Mouse (Mus musculus): ENCODE results near the gene H2al1n. TPM values are rescaled to one million over a fixed set of nuclear protein-coding genes. Genes with fewer than 3 reads are reported as not detected.
"Not testable (repeated sequence)": the region's sequence is repeated elsewhere in the genome, so short reads cannot be mapped to it uniquely, and the experiment has no call there.

Gene H2al1n
- not detected in 2 replicates for polyA plus RNA-seq (2014; fragmentation: Nextera tagmentation; extraction: Ambion mirVana)

DNA sequence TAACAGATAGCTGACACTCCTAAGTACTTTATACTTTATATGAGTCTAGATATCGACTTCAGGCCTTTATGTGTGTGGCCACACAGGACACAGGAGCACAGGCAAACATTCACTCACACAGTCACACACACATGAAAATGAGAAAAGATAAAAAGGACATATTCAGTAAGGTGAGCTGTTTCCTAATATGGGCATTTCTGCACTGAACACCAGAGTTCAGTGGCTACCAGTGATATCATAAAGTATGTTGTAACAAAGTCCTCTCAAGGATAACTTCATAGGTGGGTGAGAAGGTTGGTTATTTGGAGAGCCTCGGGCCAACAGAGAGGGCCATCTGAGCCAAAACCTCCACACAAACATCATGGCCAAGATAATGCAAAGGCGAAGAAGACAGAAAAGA is at the start of gene H2al1n:
Gene H2al1n, plus strand, starts transcription at position 301 of the 400 bp plus-strand sequence.
- ATAC-seq (ENCODE audit: insufficient number of reproducible peaks, low FRiP score, low TSS enrichment, low read depth); H3K4me3 ChIP-seq (ENCODE audit: low read depth, low read length); H3K36me3 ChIP-seq (ENCODE audit: control insufficient read depth, insufficient read depth, low read length); H3K27ac ChIP-seq (replicated peaks; ENCODE audit: low read depth, low read length); H3K4me2 ChIP-seq (ENCODE audit: low read depth, severe bottlenecking); H3K4me1 ChIP-seq (ENCODE audit: control insufficient read depth, insufficient read depth, low read length); H3K9me3 ChIP-seq (ENCODE audit: control insufficient read depth, low read length); H3K9ac ChIP-seq (ENCODE audit: low read length); H3K27me3 ChIP-seq (ENCODE audit: control insufficient read depth, insufficient read depth, low read length); DNase-seq (ENCODE audit: low spot score): not testable (repeated sequence)
- 74% methylated on average over 3 of the region's 3 CpGs for WGBS

DNA sequence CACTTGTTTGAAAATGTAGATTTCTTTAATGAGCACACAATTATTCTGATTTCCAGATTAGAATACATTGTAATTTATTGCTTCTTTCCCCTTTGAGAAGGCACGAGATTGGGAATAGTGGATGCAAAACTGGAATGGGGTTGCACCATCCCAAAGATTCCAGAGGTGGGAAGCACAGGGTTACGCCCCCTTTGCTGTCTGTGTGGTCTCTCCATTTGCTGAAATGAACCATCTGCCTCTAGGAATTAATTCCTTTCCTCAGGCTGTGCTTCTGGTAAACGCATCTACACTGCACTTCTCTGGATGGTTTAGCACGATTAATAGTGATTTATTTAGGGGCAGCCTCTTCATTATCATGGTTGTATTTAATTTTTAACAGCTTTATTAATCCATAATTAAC is 11.7 kb upstream of the H2al1n start:
- Histone ChIP-seq H3K4me2 (ENCODE audit: low read depth, severe bottlenecking) (no peak overlapping the region), H3K9me3 (ENCODE audit: control insufficient read depth, low read length) (no peaks in the 10 kb centered on the region), H3K36me3 (ENCODE audit: control insufficient read depth, insufficient read depth, low read length) (no peaks in the 10 kb centered on the region), H3K4me3 (ENCODE audit: low read depth, low read length) (no peak overlapping the region), H3K4me1 (ENCODE audit: control insufficient read depth, insufficient read depth, low read length) (no peaks in the 10 kb centered on the region), H3K9ac (ENCODE audit: low read length) (no peak overlapping the region), H3K27ac (replicated peaks; ENCODE audit: low read depth, low read length) (no peak overlapping the region), H3K27me3 (ENCODE audit: control insufficient read depth, insufficient read depth, low read length) (no peaks in the 10 kb centered on the region)
- no peak for DNase-seq (ENCODE audit: low spot score)
- WGBS, result 76% methylated on average over 4 of the region's 4 CpGs
- ATAC-seq (ENCODE audit: insufficient number of reproducible peaks, low FRiP score, low TSS enrichment, low read depth), result no peak

DNA sequence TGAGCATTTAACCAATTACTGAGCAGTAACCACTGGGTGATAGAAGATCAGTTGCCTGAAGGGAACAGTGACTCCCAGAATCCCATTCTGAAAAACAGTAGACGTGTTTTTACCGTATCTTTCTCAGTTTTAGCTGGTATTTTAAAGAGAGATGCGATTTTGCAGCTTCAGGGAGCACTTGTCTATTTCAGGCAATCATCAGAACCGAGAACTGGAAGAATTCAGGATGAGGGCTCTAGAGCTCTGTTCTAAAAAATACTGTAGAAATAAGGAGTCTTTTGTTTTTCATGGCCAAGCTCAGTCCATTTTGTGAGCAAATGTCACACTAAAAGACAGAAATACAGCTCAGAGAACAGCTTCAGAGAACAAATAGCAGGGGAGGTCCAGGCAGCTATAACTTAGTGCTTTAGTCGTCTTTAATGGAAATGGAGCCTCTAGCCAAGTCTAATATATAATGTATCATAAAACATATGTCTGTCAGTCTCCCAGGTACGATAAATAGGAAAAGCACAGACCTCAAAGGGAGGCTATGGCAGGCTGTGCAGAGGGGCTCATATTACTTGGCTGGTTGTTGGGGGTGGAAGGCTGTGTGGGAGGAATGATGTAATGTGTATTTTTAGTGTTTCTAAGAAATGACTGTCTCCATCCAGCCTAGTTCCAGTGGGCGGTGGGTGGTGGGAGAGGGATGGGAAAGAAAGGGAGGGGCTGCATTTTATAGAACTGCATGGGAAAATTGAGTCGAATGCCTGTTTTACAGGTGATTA is 4.7 kb upstream of the H2al1n start:
- DNase-seq (ENCODE audit: low spot score) (peak; percentile 22), ATAC-seq (ENCODE audit: insufficient number of reproducible peaks, low FRiP score, low TSS enrichment, low read depth) (peak; percentile 84; the same call in 1 of the 2 replicates)
- H3K4me2 ChIP-seq (ENCODE audit: low read depth, severe bottlenecking), result no peak overlapping the region
- no peaks in the 10 kb centered on the region for H3K27me3 ChIP-seq (ENCODE audit: control insufficient read depth, insufficient read depth, low read length)
- H3K4me1 ChIP-seq (ENCODE audit: control insufficient read depth, insufficient read depth, low read length), result no peaks in the 10 kb centered on the region
- no peak overlapping the region for H3K27ac ChIP-seq (replicated peaks; ENCODE audit: low read depth, low read length)
- WGBS, result 59% methylated on average over 8 of the region's 8 CpGs
- no peaks in the 10 kb centered on the region for H3K36me3 ChIP-seq (ENCODE audit: control insufficient read depth, insufficient read depth, low read length)
- H3K4me3 ChIP-seq (ENCODE audit: low read depth, low read length), result no peak overlapping the region
- H3K9ac ChIP-seq (ENCODE audit: low read length), result no peak overlapping the region
- no peaks in the 10 kb centered on the region for H3K9me3 ChIP-seq (ENCODE audit: control insufficient read depth, low read length)

DNA sequence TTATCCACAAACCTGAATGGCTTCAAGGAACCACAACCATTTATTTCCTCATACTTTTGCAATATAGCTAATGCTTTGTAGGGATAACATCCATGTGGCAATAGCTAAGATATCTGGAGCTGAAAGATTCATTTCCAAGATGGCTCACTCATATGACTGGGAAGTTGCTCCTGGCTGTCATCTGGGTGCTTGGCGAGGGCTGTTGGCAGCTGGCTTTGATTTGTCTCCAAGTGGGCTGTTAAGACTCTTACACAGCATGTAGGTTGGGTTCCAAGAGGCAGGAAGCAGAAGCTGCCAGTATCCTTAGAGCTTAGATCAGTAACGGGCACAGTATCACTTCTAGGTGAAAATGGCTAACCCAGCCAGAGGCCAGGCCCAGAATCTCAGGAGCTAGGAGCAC is 18.3 kb downstream of the H2al1n start:
- ATAC-seq (ENCODE audit: insufficient number of reproducible peaks, low FRiP score, low TSS enrichment, low read depth) (no peak), DNase-seq (ENCODE audit: low spot score) (no peak)
- Histone ChIP-seq H3K4me2 (ENCODE audit: low read depth, severe bottlenecking) (no peak overlapping the region), H3K9ac (ENCODE audit: low read length) (no peak overlapping the region), H3K4me1 (ENCODE audit: control insufficient read depth, insufficient read depth, low read length) (no peaks in the 10 kb centered on the region), H3K27ac (replicated peaks; ENCODE audit: low read depth, low read length) (no peak overlapping the region), H3K36me3 (ENCODE audit: control insufficient read depth, insufficient read depth, low read length) (no peaks in the 10 kb centered on the region), H3K9me3 (ENCODE audit: control insufficient read depth, low read length) (no peaks in the 10 kb centered on the region), H3K27me3 (ENCODE audit: control insufficient read depth, insufficient read depth, low read length) (no peaks in the 10 kb centered on the region), H3K4me3 (ENCODE audit: low read depth, low read length) (no peak overlapping the region)
- 61% methylated on average over 2 of the region's 2 CpGs for WGBS

DNA sequence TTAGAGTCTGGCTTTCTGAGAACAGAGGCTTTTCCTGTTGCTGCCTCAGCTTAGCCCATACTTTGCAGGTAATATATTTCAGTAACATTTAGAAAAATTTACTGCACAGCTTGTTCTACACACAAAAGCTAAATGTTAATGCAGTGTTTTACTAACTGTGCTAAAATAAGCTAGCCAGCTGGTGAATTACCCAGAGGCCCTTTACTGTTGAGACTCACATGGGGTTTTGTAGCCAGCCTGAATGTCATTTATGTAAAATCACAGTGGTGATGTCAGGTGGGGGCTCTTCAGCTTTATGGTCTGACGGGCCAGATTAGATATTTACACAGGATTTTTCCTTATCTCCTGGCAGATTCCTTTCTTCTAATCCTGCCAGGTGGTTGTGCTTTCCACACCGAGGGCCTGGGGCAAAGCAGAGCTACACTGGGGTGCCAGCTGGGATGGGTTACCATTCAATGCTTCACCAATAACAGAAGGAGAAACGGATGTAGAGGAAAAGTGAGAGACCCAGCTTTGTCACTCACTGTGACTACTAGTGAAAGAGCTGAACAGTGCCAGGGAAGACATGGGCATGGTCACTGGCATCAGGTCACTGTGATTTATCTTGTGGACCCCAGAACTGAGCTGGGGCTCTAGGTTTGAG is 48.8 kb downstream of the H2al1n start:
- Histone ChIP-seq H3K27me3 (ENCODE audit: control insufficient read depth, insufficient read depth, low read length) (no peaks in the 10 kb centered on the region), H3K9me3 (ENCODE audit: control insufficient read depth, low read length) (no peaks in the 10 kb centered on the region), H3K36me3 (ENCODE audit: control insufficient read depth, insufficient read depth, low read length) (no peaks in the 10 kb centered on the region), H3K4me2 (ENCODE audit: low read depth, severe bottlenecking) (no peak overlapping the region), H3K9ac (ENCODE audit: low read length) (no peak overlapping the region), H3K4me3 (ENCODE audit: low read depth, low read length) (no peak overlapping the region), H3K27ac (replicated peaks; ENCODE audit: low read depth, low read length) (no peak overlapping the region), H3K4me1 (ENCODE audit: control insufficient read depth, insufficient read depth, low read length) (no peaks in the 10 kb centered on the region)
- DNase-seq (ENCODE audit: low spot score) (no peak), ATAC-seq (ENCODE audit: insufficient number of reproducible peaks, low FRiP score, low TSS enrichment, low read depth) (no peak)
- 62% methylated on average over 3 of the region's 3 CpGs for WGBS
